Mouse (Mus musculus) embryonic fibroblast, embryonic 13.5 days (primary cell): ENCODE data around the gene Zmym6. TPM values are rescaled to one million over a fixed set of nuclear protein-coding genes. Genes with fewer than 3 reads are reported as not detected.
"Not testable (repeated sequence)": the region's sequence is repeated elsewhere in the genome, so short reads cannot be mapped to it uniquely, and the experiment has no call there.

Experiments used
- H3K27ac ChIP-seq: 2 replicates; pipeline ENCODE4 v1.5.1; 2012; ENCODE audit warnings: low read length, control low read depth, inconsistent platforms; ENCODE audit not compliant: insufficient read depth
- H3K4me1 ChIP-seq: 2 replicates; pipeline ENCODE4 v1.6.1; 2011; ENCODE audit warnings: low read length; ENCODE audit not compliant: control insufficient read depth, insufficient read depth
- H3K4me3 ChIP-seq: 2 replicates; pipeline ENCODE4 v1.5.1; 2011; ENCODE audit warnings: mild to moderate bottlenecking, control low read depth, low read length; ENCODE audit not compliant: insufficient read depth
- CTCF ChIP-seq: IDR thresholded peaks from 2 replicates; pipeline ENCODE4 v1.5.1; 2011; ENCODE audit warnings: mild to moderate bottlenecking, control low read depth, low read length, moderate library complexity, borderline replicate concordance; ENCODE audit not compliant: insufficient read depth
- POLR2A ChIP-seq: IDR thresholded peaks from 2 replicates; pipeline ENCODE4 v1.6.1; 2011; ENCODE audit warnings: low read depth, mild to moderate bottlenecking, control low read depth, low read length, moderate library complexity
- polyA plus RNA-seq: library from polyadenylated mRNA; stranded (reverse); fragments of >200 nt; gene quantifications from 2 replicates; pipeline ENCODE4 v1.2.4, GENCODE M21; 2011; ENCODE audit warnings: low read depth; ENCODE audit not compliant: missing spikeins, insufficient read length

The Zmym6 gene
- polyA plus RNA-seq, 1 experiment = 28.0 TPM

GRCm38 (mm10) chr4:127060585-127061290 lies 16.4 kb upstream of the Zmym6 start, which contains the start of gene Zmym1:
Gene Zmym1 (minus strand): TSS chr4:127061152.
- no peaks in the 10 kb centered on the region for H3K4me1 ChIP-seq
- peak within 1 kb of the TSS; percentile 98 for H3K4me3 ChIP-seq
- TF ChIP-seq POLR2A = peak; percentile 75
- TF ChIP-seq CTCF = no peak
- H3K27ac ChIP-seq = no peak within 1 kb of the TSS

GRCm38 (mm10) chr4:127064051-127064450 lies 13.1 kb upstream of the Zmym6 start:
- Histone ChIP-seq H3K4me3 (no peak overlapping the region), H3K27ac (no peak overlapping the region), H3K4me1 (no peaks in the 10 kb centered on the region)
- no peak for TF ChIP-seq POLR2A
- no peak for TF ChIP-seq CTCF

GRCm38 (mm10) chr4:127074915-127075314 lies 2.3 kb upstream of the Zmym6 start:
- H3K4me1 ChIP-seq = no peaks in the 10 kb centered on the region
- H3K27ac ChIP-seq = no peak overlapping the region
- H3K4me3 ChIP-seq = no peak overlapping the region
- TF ChIP-seq POLR2A (no peak), CTCF (no peak)

- H3K4me1 ChIP-seq = no peaks in the 10 kb centered on the region
- TF ChIP-seq POLR2A (no peak), CTCF (no peak)
These were observed 3.6 kb downstream of the Zmym6 start for GRCm38 (mm10) chr4:127080806-127081205.

GRCm38 (mm10) chr4:127083131-127083530 lies 5.9 kb downstream of the Zmym6 start:
- TF ChIP-seq POLR2A = no peak
- TF ChIP-seq CTCF = no peak
- no peak overlapping the region for H3K4me3 ChIP-seq
- no peaks in the 10 kb centered on the region for H3K4me1 ChIP-seq
- H3K27ac ChIP-seq = no peak overlapping the region

More at GRCm38 (mm10) chr4:127080806-127081205, 3.6 kb downstream of the Zmym6 start:
- Histone ChIP-seq H3K27ac (no peak overlapping the region), H3K4me3 (no peak overlapping the region)

- Histone ChIP-seq H3K4me1 (no peaks in the 10 kb centered on the region), H3K27ac (no peak overlapping the region)
- TF ChIP-seq CTCF = no peak
- no peak for TF ChIP-seq POLR2A
These were observed 8.6 kb downstream of the Zmym6 start for GRCm38 (mm10) chr4:127085761-127086160.

GRCm38 (mm10) chr4:127091188-127091587 lies 14.0 kb downstream of the Zmym6 start:
- Histone ChIP-seq H3K27ac (no peak overlapping the region), H3K4me1 (no peaks in the 10 kb centered on the region), H3K4me3 (no peak overlapping the region)
- TF ChIP-seq POLR2A (no peak), CTCF (no peak)

More at GRCm38 (mm10) chr4:127085761-127086160, 8.6 kb downstream of the Zmym6 start:
- H3K4me3 ChIP-seq = no peak overlapping the region

- TF ChIP-seq POLR2A = no peak
- no peaks in the 10 kb centered on the region for H3K4me1 ChIP-seq
- H3K4me3 ChIP-seq = no peak overlapping the region
- H3K27ac ChIP-seq = no peak overlapping the region
These were observed 17.9 kb downstream of the Zmym6 start for GRCm38 (mm10) chr4:127095090-127095489.

- not testable (repeated sequence) for H3K4me3 ChIP-seq, H3K27ac ChIP-seq, H3K4me1 ChIP-seq
These were observed 22.4 kb downstream of the Zmym6 start for GRCm38 (mm10) chr4:127099552-127099951.

GRCm38 (mm10) chr4:127107566-127107965 lies 30.4 kb downstream of the Zmym6 start:
- no peak overlapping the region for H3K27ac ChIP-seq
- H3K4me3 ChIP-seq = no peak overlapping the region
- no peak for TF ChIP-seq CTCF
- no peak for TF ChIP-seq POLR2A
- H3K4me1 ChIP-seq = no peaks in the 10 kb centered on the region
